Mouse (Mus musculus) C2C12 (cell line): Measurements from ENCODE around the gene Serpina3j.

Source experiments
- CTCF ChIP-seq: IDR thresholded peaks from one replicate; pipeline ENCODE4 v1.5.1; 2011; ENCODE audit not compliant: control insufficient read depth, insufficient read depth, insufficient read length
- MAX ChIP-seq: IDR thresholded peaks from one replicate; pipeline ENCODE4 v1.6.1; 2011; ENCODE audit warnings: mild to moderate bottlenecking, control low read depth
- MYOD1 ChIP-seq: IDR thresholded peaks from one replicate; pipeline ENCODE4 v1.6.1; 2011; ENCODE audit warnings: low read depth; ENCODE audit not compliant: control insufficient read depth, insufficient read length
- MYOG ChIP-seq: IDR thresholded peaks from one replicate; pipeline ENCODE4 v1.6.1; 2011; ENCODE audit not compliant: control insufficient read depth, insufficient read length; ENCODE audit errors: extremely low read depth
- USF1 ChIP-seq: IDR thresholded peaks from one replicate; pipeline ENCODE4 v1.6.1; 2011; ENCODE audit warnings: low read depth, mild to moderate bottlenecking, control low read depth, moderate library complexity

GRCm38 (mm10) chr12:104369986-104370385, 55.6 kb downstream of the Serpina3j start:
- TF ChIP-seq USF1 (no peak), CTCF (no peak), MYOG (no peak), MYOD1 (no peak), MAX (no peak)
